Mouse (Mus musculus): Measurements from ENCODE around the gene Ptpn7. TPM values are rescaled to one million over a fixed set of nuclear protein-coding genes. Genes with fewer than 3 reads are reported as not detected.

Ptpn7 gene
- polyA plus RNA-seq, 1 experiment = 2.5 TPM

GRCm38 (mm10) chr1:135132893-135133369 is 431 bp downstream of the Ptpn7 start:
- Histone ChIP-seq H3K27ac (ENCODE audit: insufficient read depth, low read depth, low read length) (no peak overlapping the region), H3K4me1 (ENCODE audit: control insufficient read depth, insufficient read depth, low read length) (no peaks in the 10 kb centered on the region), H3K36me3 (ENCODE audit: control insufficient read depth, insufficient read depth, low read length) (no peaks in the 10 kb centered on the region), H3K27me3 (replicated peaks; ENCODE audit: control insufficient read depth, insufficient read depth, low read length) (no peaks in the 10 kb centered on the region), H3K4me3 (ENCODE audit: insufficient read depth, low read depth, low read length) (no peak overlapping the region)
- no peak for DNase-seq
- no peak for TF ChIP-seq POLR2A (IDR thresholded peaks at IDR 0.05; ENCODE audit: low read depth, low read length)
- WGBS = 85% methylated on average over 9 of the region's 9 CpGs

DNA sequence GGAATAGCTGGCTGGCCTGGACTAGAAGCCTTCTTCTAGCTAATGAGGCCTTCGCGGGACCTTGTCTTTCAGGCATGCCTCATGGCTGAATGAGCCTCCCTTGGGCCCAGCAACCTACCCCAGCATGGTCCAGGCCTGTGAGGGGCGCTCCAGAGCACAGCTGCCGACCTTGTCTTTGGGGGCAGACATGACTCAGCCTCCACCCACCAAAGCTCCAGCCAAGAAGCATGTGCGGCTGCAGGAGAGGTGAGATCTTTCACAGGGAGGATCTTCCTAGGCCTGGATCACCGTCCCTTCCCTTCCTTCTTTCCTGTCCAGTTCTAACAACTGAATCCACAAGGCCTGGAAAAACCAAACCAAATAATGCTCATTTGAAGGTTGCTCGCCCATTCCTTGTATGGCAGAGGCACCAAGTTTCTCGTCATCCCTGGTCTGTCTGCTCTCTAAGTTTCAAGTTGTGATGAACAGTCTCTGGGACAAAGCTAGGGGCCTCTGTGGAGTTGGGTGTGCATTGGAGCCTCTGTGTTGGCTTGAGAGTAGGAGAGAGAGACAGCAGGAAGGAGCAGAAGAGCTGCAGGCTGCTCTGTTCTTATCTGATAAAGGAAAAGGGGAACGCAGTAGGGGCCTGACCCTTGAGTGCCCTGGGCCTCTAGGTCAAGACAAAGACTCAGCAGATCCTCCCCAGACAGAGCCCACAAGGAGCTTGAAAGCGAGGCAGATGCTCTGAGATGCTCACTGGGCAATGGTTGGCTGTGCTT is 1.4 kb downstream of the Ptpn7 start:
- 88% methylated on average over 10 of the region's 10 CpGs for WGBS
- Histone ChIP-seq H3K27ac (ENCODE audit: insufficient read depth, low read depth, low read length) (no peak overlapping the region), H3K27me3 (replicated peaks; ENCODE audit: control insufficient read depth, insufficient read depth, low read length) (no peaks in the 10 kb centered on the region), H3K4me1 (ENCODE audit: control insufficient read depth, insufficient read depth, low read length) (no peaks in the 10 kb centered on the region), H3K4me3 (ENCODE audit: insufficient read depth, low read depth, low read length) (no peak overlapping the region), H3K36me3 (ENCODE audit: control insufficient read depth, insufficient read depth, low read length) (no peaks in the 10 kb centered on the region)
- DNase-seq = no peak
- no peak for TF ChIP-seq POLR2A (IDR thresholded peaks at IDR 0.05; ENCODE audit: low read depth, low read length)
- TF ChIP-seq CTCF (conservative IDR thresholded peaks at IDR 0.05; ENCODE audit: insufficient read depth, insufficient read length, low read depth, low read length) = no peak

GRCm38 (mm10) chr1:135135111-135135787 is 2.7 kb downstream of the Ptpn7 start:
- Histone ChIP-seq H3K27me3 (replicated peaks; ENCODE audit: control insufficient read depth, insufficient read depth, low read length) (no peaks in the 10 kb centered on the region), H3K36me3 (ENCODE audit: control insufficient read depth, insufficient read depth, low read length) (no peaks in the 10 kb centered on the region), H3K4me1 (ENCODE audit: control insufficient read depth, insufficient read depth, low read length) (no peaks in the 10 kb centered on the region), H3K27ac (ENCODE audit: insufficient read depth, low read depth, low read length) (no peak overlapping the region), H3K4me3 (ENCODE audit: insufficient read depth, low read depth, low read length) (no peak overlapping the region)
- 91% methylated on average over 8 of the region's 8 CpGs for WGBS
- no peak for TF ChIP-seq CTCF (conservative IDR thresholded peaks at IDR 0.05; ENCODE audit: insufficient read depth, insufficient read length, low read depth, low read length)
- TF ChIP-seq POLR2A (IDR thresholded peaks at IDR 0.05; ENCODE audit: low read depth, low read length) = no peak
- DNase-seq = no peak

DNA sequence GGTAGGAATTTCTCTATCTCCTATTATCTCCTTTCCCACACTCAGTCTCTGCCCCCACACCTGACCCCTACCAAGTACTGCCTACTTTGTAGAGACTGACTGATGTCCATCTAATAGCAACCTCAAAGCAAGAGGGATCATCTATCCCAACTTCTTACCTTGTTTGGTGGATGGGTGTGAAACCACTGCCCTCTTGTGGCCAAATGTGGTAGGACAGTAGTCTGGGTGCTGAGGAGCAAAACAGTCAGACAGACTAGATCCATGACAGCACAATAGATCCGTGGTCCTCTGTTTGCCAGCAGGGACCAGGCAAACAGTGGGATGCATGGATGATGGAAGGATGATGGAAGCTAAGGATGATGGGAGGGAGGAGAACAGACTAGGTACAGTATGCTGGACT is 4.0 kb downstream of the Ptpn7 start:
- DNase-seq = peak; percentile 69
- Histone ChIP-seq H3K4me1 (ENCODE audit: control insufficient read depth, insufficient read depth, low read length) (no peaks in the 10 kb centered on the region), H3K4me3 (ENCODE audit: insufficient read depth, low read depth, low read length) (no peak overlapping the region), H3K27me3 (replicated peaks; ENCODE audit: control insufficient read depth, insufficient read depth, low read length) (no peaks in the 10 kb centered on the region), H3K36me3 (ENCODE audit: control insufficient read depth, insufficient read depth, low read length) (no peaks in the 10 kb centered on the region), H3K27ac (ENCODE audit: insufficient read depth, low read depth, low read length) (no peak overlapping the region)
- WGBS = 5% methylated on average over 1 of the region's 1 CpGs
- TF ChIP-seq POLR2A (IDR thresholded peaks at IDR 0.05; ENCODE audit: low read depth, low read length) (no peak), CTCF (conservative IDR thresholded peaks at IDR 0.05; ENCODE audit: insufficient read depth, insufficient read length, low read depth, low read length) (peak; percentile 89)

DNA sequence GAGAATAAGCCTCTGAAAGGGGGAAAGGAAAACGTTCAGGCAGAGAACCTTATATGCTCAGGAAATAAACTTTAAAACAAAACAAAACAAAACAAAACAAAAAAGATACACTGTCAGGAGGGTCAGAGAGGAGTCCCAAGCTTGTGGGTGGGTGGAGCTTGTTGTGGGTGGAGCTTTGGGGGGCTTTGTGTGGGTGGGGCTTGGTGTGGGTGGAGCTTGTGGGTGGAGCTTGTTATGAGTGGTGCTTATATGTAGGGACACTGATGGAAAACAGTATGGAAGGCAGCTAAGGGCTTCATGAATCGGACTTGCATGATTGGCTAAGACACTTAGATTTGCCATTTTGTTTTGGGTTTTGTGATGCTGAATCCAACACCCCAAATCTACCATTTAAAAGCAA is 7.4 kb downstream of the Ptpn7 start:
- TF ChIP-seq CTCF (conservative IDR thresholded peaks at IDR 0.05; ENCODE audit: insufficient read depth, insufficient read length, low read depth, low read length) (no peak), POLR2A (IDR thresholded peaks at IDR 0.05; ENCODE audit: low read depth, low read length) (no peak)
- H3K36me3 ChIP-seq (ENCODE audit: control insufficient read depth, insufficient read depth, low read length) = no peaks in the 10 kb centered on the region
- H3K27ac ChIP-seq (ENCODE audit: insufficient read depth, low read depth, low read length) = no peak overlapping the region
- H3K4me1 ChIP-seq (ENCODE audit: control insufficient read depth, insufficient read depth, low read length) = no peaks in the 10 kb centered on the region
- H3K27me3 ChIP-seq (replicated peaks; ENCODE audit: control insufficient read depth, insufficient read depth, low read length) = no peaks in the 10 kb centered on the region
- 63% methylated on average over 2 of the region's 2 CpGs for WGBS
- no peak for DNase-seq
- H3K4me3 ChIP-seq (ENCODE audit: insufficient read depth, low read depth, low read length) = no peak overlapping the region

- Histone ChIP-seq H3K4me3 (ENCODE audit: insufficient read depth, low read depth, low read length) (no peak overlapping the region), H3K4me1 (ENCODE audit: control insufficient read depth, insufficient read depth, low read length) (no peaks in the 10 kb centered on the region; the same call in 1 of the 2 replicates), H3K27ac (ENCODE audit: insufficient read depth, low read depth, low read length) (no peak overlapping the region), H3K36me3 (ENCODE audit: control insufficient read depth, insufficient read depth, low read length) (no peaks in the 10 kb centered on the region), H3K27me3 (replicated peaks; ENCODE audit: control insufficient read depth, insufficient read depth, low read length) (no peaks in the 10 kb centered on the region)
- TF ChIP-seq CTCF (conservative IDR thresholded peaks at IDR 0.05; ENCODE audit: insufficient read depth, insufficient read length, low read depth, low read length) (no peak), POLR2A (IDR thresholded peaks at IDR 0.05; ENCODE audit: low read depth, low read length) (no peak)
- 82% methylated on average over 2 of the region's 2 CpGs for WGBS
- no peak for DNase-seq
These were observed 10.0 kb downstream of the Ptpn7 start for GRCm38 (mm10) chr1:135142452-135142851.

DNA sequence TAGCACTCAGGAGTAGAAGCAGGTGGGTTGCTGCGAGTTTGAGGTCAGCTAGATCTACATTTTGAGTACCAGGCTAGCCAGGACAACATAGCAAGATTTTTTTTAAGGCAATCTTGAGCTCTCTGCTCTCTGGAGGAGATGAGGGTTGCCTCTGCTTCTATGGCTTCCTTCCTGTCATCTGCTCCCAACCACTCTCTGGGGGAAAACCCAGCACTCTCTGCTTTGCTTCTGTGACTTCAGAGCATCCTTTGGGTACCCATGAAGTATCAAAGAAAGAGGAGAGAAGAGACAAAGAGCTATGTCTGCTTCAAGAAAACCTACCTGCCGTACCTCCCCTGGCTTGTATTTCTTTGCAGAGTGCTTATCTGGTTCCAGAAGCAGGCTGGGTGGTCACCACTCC is 11.4 kb downstream of the Ptpn7 start:
- DNase-seq = no peak
- TF ChIP-seq POLR2A (IDR thresholded peaks at IDR 0.05; ENCODE audit: low read depth, low read length) (no peak), CTCF (conservative IDR thresholded peaks at IDR 0.05; ENCODE audit: insufficient read depth, insufficient read length, low read depth, low read length) (no peak)
- H3K27ac ChIP-seq (ENCODE audit: insufficient read depth, low read depth, low read length) = no peak overlapping the region
- no peak overlapping the region for H3K4me3 ChIP-seq (ENCODE audit: insufficient read depth, low read depth, low read length)
- H3K36me3 ChIP-seq (ENCODE audit: control insufficient read depth, insufficient read depth, low read length) = no peaks in the 10 kb centered on the region
- H3K4me1 ChIP-seq (ENCODE audit: control insufficient read depth, insufficient read depth, low read length) = peaks cover 4% of the 10 kb centered on the region; the same call in 1 of the 2 replicates
- no peaks in the 10 kb centered on the region for H3K27me3 ChIP-seq (replicated peaks; ENCODE audit: control insufficient read depth, insufficient read depth, low read length)
- WGBS = 94% methylated on average over 2 of the region's 2 CpGs
